Mouse (Mus musculus) kidney, adult 8-10 months (tissue): ENCODE measurements around the gene Rin1.
"Not testable (repeated sequence)": the region's sequence is repeated elsewhere in the genome, so short reads cannot be mapped to it uniquely, and the experiment has no call there.

Experiments
- DNase-seq, 2 experiments: peaks; one replicate each; pipeline ENCODE4 v3.0.0; 2022

Gene Rin1

GRCm38 (mm10) chr19:5050047-5050905 is at the start of gene Rin1:
TSS of gene Rin1 (plus strand) at chr19:5050481.
- peak; percentile 46 to 48 for DNase-seq

GRCm38 (mm10) chr19:5001666-5002406 is 48.4 kb upstream of the Rin1 start:
- peak; percentile 48 to 70 for DNase-seq

- not testable (repeated sequence) for DNase-seq
Observed at GRCm38 (mm10) chr19:5003644-5004043, 46.6 kb upstream of the Rin1 start.

GRCm38 (mm10) chr19:5004925-5005324 is 45.4 kb upstream of the Rin1 start:
- DNase-seq = no peak

GRCm38 (mm10) chr19:5013138-5013537 is 37.1 kb upstream of the Rin1 start:
- no peak for DNase-seq

- peak; percentile 30 to 43 for DNase-seq
Observed at GRCm38 (mm10) chr19:5014961-5015398, 35.3 kb upstream of the Rin1 start.

- peak; percentile 58 to 59 for DNase-seq
Observed at GRCm38 (mm10) chr19:5016221-5016742, 34.0 kb upstream of the Rin1 start.

GRCm38 (mm10) chr19:5016782-5017181 is 33.5 kb upstream of the Rin1 start:
- DNase-seq = peak; percentile 54 to 70

GRCm38 (mm10) chr19:5017611-5018010 is 32.7 kb upstream of the Rin1 start:
- DNase-seq = no peak

GRCm38 (mm10) chr19:5018191-5018590 is 32.1 kb upstream of the Rin1 start:
- no peak for DNase-seq

- DNase-seq = no peak
Observed at GRCm38 (mm10) chr19:5021416-5021815, 28.9 kb upstream of the Rin1 start.

- peak; percentile 93 to 95 for DNase-seq
Observed at GRCm38 (mm10) chr19:5023621-5024479, 26.4 kb upstream of the Rin1 start, which contains the start of gene Slc29a2. TSS of gene Slc29a2 (plus strand) at chr19:5023860.

GRCm38 (mm10) chr19:5026111-5026510 is 24.2 kb upstream of the Rin1 start:
- DNase-seq = no peak

- no peak for DNase-seq
Observed at GRCm38 (mm10) chr19:5032686-5033085, 17.6 kb upstream of the Rin1 start.

- no peak for DNase-seq
Observed at GRCm38 (mm10) chr19:5036577-5036976, 13.7 kb upstream of the Rin1 start.

- peak; percentile 70 to 79 for DNase-seq
Observed at GRCm38 (mm10) chr19:5037678-5038571, 12.4 kb upstream of the Rin1 start.

GRCm38 (mm10) chr19:5038709-5039156 is 11.5 kb upstream of the Rin1 start, which contains the start of the genes B4gat1 and AC124502.3:
TSS of gene B4gat1 (plus strand) at chr19:5038826.
TSS of gene AC124502.3 (plus strand) at chr19:5038891.
- peak; percentile 85 to 87 for DNase-seq

- peak in 1 of 2 experiments; percentile 39 for DNase-seq
Observed at GRCm38 (mm10) chr19:5039301-5040114, 10.8 kb upstream of the Rin1 start.

GRCm38 (mm10) chr19:5040862-5041523 is 9.3 kb upstream of the Rin1 start, which contains the start of gene Brms1:
TSS of gene Brms1 (plus strand) at chr19:5041354.
- peak; percentile 90 to 91 for DNase-seq

- no peak for DNase-seq
Observed at GRCm38 (mm10) chr19:5041588-5041987, 8.7 kb upstream of the Rin1 start.
